Comparison of ENCODE assay signal across 23 mouse cellular contexts in genomic region chr12:73803946-73804345, GRCm38 (mm10).
"Had no signal": no experiment of that assay in that cellular context is flagged by ENCODE, and none has a peak within 500 bp of the region (broad histone marks: within the 10 kb centered on the region; RNA-seq: fewer than 3 reads in every experiment).

No protein-coding gene starts in this region.

- H3K27ac ChIP-seq: heart, embryonic 15.5 days; hindbrain, embryonic 13.5 days; hindbrain, embryonic 15.5 days; hindbrain, postnatal 0 days; layer of hippocampus, adult 2 months; left cerebral cortex, adult 2 months; limb, embryonic 13.5 days; limb, embryonic 15.5 days; liver, embryonic 12.5 days; liver, embryonic 14.5 days had no signal

- ATAC-seq: hindbrain, postnatal 0 days; intestine, postnatal 0 days; liver, embryonic 12.5 days had no signal

- H3K9ac ChIP-seq: heart, embryonic 13.5 days; heart, embryonic 15.5 days; hindbrain, embryonic 13.5 days; hindbrain, embryonic 15.5 days; limb, embryonic 13.5 days; limb, embryonic 15.5 days; liver, embryonic 12.5 days; liver, embryonic 14.5 days had no signal

- H3K9me3 ChIP-seq: heart, embryonic 13.5 days; heart, embryonic 15.5 days; hindbrain, embryonic 13.5 days; hindbrain, embryonic 15.5 days; limb, embryonic 13.5 days; limb, embryonic 15.5 days; liver, embryonic 12.5 days had no signal

- H3K4me3 ChIP-seq: heart, embryonic 13.5 days; heart, embryonic 15.5 days; hindbrain, embryonic 13.5 days; hindbrain, embryonic 15.5 days; layer of hippocampus, adult 2 months; left cerebral cortex, adult 2 months; limb, embryonic 13.5 days; limb, embryonic 15.5 days; liver, embryonic 12.5 days had no signal

- H3K4me2 ChIP-seq: heart, embryonic 11.5 days; heart, embryonic 13.5 days; heart, embryonic 15.5 days; hindbrain, embryonic 13.5 days; hindbrain, embryonic 15.5 days; limb, embryonic 13.5 days; limb, embryonic 15.5 days; liver, embryonic 12.5 days had no signal

- DNase-seq: gastrocnemius, postnatal 14 days; gastrocnemius, postnatal 36 days; heart, adult 11 months; heart, postnatal 14 days; heart, postnatal 36 days; kidney, adult 18-20 months; kidney, adult 8-10 months; kidney, postnatal 10 days; kidney, postnatal 25 days; kidney, postnatal 4 days had no signal

- H3K36me3 ChIP-seq: heart, embryonic 13.5 days; heart, embryonic 15.5 days; hindbrain, embryonic 13.5 days; hindbrain, embryonic 15.5 days; limb, embryonic 13.5 days; limb, embryonic 15.5 days; liver, embryonic 12.5 days had no signal

- H3K4me1 ChIP-seq: hindbrain, embryonic 13.5 days; hindbrain, embryonic 15.5 days; liver, embryonic 12.5 days had no signal

- H3K27me3 ChIP-seq: heart, embryonic 13.5 days; heart, embryonic 15.5 days; hindbrain, embryonic 13.5 days; hindbrain, embryonic 15.5 days; limb, embryonic 15.5 days; liver, embryonic 12.5 days had no signal
